Mouse (Mus musculus): ENCODE measurements at regions not wholly inside any gene's neighbourhood (a gene's known extent, or its start where the extent isn't known, plus 50 kb on each side); places are given as distances from the start of the nearest gene placed in this dataset.

DNA sequence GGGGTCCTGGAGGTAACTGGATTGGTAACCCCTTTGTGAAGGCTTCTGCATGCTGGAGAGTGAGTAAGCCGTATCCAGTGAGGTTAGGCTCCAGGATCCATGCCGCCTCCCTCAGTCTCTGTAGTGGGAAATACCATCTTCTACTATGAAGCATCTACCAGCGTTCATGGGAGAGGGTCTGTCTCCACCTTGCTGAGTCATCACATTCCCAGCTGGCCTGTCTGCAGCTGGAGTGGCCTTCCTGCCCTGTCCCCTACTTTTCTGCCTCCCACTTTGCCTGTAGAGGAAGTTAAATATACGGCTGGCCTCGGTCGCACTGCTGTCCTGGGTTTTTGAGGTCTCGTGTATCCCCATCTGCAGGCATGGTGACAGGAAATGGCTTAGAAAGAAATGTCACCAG lies 78.0 kb upstream of the Sec14l1 start:
- DNase-seq (ENCODE audit: low read depth, low spot score): no peak

DNA sequence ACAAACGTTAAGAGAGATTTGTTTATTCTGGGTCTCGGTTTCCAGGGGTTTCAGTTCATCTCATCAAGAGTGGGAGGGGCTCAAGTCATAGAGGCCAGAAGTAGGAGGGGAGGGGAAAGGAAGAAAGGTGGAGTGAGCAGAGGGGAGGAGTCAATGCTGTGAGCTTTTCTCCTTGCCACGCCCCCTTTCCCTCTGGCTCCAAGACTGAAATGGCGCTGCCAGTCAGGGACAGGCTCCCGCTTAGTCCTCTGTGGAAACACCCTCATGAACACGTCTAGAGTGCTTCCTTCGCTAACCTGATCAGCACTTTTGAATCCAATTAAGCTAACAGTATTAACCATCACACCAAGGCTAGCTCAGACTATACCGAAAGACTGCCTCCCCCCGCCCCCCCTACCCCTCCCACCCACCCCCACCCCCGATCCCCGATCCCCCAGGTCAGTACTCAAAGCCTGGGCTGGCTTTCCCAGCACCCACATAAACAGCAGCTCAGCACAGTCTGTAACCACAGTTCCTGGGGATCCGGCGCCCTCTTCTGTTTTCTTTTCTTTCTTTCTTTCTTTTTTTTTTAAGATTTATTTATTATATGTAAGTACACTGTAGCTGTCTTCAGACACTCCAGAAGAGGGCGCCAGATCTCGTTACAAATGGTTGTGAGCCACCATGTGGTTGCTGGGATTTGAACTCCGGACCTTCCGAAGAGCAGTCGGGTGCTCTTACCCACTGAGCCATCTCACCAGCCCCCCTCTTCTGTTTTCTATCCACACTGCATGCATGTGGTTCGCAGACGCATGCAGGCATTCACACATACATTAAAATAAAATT lies 76.5 kb upstream of the Sec14l1 start:
- no peak for DNase-seq (ENCODE audit: low read depth, low spot score)

DNA sequence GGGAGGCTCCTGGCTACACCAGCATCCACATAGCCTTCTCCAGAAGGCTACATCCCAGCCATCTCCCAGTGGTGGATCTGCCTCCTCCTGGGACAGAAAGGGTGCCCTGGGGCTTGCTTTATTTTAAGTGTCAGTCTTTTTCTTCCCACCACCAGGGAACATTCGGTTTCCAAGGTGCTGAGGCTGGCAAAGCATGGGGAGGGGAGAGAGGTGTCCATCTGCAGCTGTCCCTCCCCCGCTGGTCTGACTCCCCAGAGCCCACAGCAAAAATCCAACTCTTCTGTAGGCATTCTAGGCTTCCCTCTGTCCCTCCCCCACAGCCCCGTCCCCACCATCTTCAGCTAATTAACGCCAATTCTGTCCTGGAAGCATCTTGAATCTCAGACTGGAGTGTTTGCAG lies 74.1 kb upstream of the Sec14l1 start:
- no peak for DNase-seq (ENCODE audit: low read depth, low spot score)

DNA sequence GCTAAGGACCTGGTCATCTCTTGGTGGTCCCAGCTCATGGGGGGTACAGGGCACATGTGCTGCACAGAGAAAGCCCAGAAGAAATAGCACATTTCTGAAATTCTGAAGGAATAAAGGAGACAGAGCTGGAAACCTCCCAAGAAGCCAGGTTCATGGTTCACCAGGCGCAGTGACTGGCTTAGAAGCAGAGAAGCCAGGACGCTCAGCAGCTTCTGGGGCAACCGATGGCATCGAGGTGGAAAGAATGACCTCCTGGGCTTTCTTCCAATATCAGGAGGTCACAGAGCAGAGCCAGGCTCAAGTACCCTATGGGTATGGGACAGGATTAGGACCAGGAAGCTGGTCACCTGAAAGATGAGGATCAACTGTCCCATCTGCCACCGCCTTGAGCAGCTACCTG lies 72.6 kb upstream of the Sec14l1 start:
- no peak for DNase-seq (ENCODE audit: low read depth, low spot score)

DNA sequence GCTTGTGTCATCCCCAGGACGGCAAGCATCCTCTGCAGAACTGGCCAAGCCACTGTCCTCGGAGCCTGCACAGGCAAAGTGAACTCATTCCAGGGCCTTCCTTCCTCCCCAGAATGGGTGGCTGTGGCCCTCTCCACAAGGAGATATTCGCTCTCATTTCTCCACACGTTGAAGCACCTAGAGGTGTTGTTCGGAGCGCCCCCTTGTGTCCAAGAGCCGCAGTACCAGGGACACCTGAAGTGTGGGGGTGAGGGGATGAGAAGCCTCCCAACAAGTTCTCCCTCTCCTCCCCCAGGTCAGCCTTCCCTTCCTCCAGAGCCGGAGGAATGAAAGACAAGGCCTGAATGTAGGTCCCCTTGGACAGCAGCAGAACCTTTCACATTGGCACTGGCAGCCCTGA lies 71.4 kb upstream of the Sec14l1 start:
- peak; percentile 76 for DNase-seq (ENCODE audit: low read depth, low spot score)

DNA sequence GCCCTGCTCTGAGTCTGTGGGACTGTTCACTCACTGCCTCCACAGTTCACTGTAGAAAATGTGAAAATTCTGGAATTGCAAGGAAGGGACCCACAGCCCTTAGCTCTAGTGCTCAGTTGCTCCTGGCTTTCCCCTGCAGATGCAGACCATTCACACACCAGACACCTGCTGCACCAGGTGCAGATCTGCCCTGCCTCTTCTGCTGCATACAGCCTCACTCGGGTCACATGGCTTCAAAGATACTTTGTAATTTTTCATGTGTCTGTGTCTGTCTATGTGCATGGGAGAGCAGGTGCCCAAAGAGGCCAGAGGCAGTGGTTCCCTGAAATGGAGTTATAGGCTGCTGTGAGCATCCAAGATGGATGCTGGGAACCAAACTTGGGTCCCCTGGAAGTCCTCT lies 70.2 kb upstream of the Sec14l1 start:
- DNase-seq (ENCODE audit: low read depth, low spot score): no peak

DNA sequence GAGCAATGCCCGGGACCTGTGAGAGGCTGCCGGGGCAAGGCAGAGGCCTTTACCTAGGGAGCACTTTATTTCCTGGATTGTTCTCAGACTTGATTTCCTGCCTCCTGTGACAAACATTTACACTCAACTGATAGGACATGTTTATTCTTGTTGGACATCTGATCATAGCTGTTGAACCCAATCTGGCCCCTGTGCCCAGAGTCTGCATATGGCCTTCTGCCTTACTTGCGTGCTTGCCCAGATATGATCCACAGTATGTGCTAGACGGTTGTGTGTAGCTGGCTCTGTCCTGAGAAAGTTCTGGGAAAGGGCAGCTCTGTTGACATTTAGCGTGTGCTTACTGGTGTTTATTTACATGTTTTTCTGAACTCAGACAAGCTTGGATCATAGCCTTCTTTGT lies 68.3 kb upstream of the Sec14l1 start:
- no peak for DNase-seq (ENCODE audit: low read depth, low spot score)

DNA sequence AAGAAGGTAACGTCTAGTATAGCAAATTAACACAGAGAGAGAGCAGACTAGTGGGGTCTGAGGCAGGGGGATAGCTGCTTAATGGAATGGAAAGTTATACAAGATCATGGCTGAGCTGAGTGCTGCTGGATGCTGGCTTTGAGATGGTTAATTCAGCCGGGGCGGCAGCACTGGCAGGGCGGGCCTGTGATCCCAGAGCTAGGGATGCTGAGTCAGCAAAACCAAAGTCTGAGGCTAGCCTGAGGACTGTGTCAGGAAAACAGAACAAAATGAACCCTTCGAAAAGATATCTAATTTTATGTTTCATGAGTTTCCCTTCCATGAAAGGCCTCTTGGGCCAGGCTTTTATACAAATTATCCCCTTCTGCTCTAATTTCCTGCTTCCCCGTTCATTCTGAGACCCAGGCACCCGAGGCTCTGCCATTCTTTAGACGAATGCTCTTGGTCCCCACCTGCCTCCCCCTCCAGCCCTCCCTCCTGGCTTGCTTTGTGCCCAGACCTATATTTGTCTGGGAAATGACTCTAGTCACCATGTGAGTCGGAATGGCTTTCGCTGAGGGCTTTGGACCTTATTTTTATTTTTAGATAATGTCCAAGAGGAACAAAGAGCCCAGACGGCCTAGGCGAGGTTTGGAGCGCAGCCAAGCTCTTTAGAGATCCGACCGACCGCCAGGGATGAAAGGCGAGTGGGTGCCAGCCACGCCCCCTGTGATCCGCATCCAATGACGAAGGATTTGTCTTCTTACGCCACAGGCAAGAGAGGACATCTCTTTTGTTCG lies 67.6 kb upstream of the Sec14l1 start:
- no peak for DNase-seq (ENCODE audit: low read depth, low spot score)

DNA sequence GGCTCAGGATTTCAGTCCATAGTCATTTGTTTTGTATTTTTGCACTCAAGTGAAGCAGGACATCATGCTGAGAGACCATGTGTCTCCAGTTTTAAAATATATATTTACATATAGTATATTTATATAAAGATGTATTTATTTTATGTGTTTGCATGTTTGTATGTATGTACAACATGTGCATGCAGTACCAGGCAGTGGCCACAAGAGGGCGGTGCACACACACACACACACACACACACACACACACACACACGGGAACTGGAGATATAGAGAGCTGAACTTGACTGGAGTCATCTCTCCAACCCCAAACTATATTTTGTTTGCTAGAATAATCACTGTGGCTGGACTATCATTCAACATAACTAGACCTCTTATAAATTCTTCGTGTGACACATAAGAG lies 66.1 kb upstream of the Sec14l1 start:
- DNase-seq (ENCODE audit: low read depth, low spot score): peak; percentile 30

DNA sequence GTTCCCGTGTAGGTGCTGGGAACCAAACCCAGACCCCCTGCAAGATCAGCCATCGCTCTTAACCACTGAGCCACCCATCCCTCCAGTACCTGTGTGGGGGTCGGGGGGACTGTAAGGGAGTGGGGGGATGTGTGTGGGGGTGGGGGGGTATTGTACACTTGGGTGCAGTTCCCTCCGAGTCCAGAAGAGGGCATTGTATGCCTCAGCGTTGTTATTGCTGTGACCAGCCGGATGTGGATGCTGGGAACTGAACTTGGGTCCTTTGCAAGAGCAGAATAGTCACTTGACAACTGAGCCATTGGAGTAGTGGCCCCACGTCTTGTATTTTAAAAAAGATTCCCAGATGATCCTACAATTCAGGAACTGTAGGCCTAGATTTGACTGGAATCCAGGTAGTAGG lies 64.2 kb upstream of the Sec14l1 start:
- DNase-seq (ENCODE audit: low read depth, low spot score): no peak

DNA sequence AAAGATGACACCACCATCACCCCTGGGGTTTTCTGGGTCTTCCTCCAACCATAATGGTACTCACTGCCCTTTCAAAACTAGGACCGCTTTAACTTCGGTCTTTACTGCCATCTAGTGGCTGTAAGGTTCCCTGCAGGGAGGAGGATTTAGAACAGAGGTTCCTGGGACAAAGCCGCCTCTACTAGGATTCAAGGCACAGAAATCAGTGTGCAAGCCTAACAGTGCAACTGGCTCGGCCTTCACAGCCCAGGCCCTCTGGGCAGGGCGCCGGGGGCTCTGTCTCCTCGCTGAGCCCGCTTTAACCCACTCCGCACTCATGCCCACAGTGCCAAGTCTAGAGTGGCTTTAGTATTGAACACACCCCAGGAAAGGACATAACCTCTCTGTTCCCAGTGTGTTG lies 58.0 kb upstream of the Sec14l1 start:
- DNase-seq (ENCODE audit: low read depth, low spot score): peak; percentile 68

DNA sequence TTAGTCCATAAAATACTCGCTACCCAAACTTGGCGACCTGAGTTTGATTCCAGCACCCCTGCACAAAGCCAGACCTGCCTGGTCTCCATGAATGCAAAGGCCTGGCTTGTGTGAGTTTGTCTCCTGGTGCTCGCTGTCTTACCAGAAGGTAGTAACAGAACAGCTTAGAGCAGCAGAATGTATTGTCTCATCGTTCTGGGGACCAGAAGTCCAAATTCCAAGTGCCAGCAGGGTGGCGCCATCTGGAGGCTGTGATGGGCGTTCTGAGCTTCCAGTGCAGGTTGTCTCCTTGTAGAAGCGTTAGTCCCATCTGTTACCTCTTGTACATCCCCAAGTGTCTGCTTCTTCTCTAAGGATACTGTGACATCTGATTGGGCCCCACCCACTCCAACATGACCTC lies 57.5 kb upstream of the Sec14l1 start:
- peak; percentile 41 for DNase-seq (ENCODE audit: low read depth, low spot score)

DNA sequence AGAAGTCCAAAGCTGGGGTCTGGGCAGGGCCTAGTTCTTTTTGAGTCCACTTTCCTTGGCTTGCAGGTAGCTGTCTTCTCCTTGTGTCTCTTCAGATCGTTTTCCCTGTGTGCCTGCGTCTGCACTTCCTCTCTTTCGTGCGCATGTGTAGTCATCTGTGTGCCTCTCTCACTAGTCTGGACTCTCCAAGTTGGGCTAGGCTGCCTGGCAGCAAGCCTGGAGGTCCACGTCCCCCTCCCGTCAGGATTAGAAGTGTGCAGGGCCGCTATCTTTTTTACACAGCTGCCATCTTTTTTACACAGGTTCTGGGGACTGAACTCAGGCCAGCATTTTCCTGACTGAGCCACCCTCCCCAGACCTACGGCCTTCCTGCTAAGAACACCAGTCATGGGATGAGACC lies 55.8 kb upstream of the Sec14l1 start:
- DNase-seq (ENCODE audit: low read depth, low spot score): no peak

DNA sequence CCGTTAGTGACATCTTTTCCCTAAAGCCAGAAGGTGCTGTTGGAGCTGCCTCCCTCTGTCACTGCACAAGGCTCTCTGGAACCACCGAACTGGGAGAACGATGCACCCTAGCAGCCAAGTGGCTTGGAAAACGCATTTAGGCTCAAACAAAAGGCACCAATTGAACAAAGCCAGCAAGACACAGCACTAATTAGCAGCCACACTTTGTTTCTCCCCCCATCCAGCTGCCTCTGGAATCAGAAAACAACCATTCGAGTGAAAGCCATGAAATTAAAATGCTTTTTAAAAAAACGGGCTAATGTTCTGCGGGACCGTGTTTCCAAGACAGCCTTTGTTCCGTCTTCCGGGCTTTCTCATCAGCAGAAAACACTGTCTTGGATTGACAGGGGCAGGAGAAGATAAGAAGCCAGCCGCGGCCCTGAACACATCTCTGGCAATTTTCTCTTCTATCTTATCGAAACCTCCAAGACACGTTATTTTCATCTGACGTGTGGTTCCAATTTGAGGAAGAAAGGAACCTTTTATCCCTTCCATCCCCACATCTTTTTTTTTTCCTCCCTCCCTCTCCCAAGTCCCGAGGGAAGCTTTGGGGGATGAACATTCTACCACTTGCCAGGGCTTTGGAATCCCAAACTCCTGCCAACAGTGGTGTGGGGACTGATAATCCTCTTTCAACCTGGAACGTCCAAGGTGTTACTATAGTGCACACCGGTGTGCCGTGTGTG lies 54.8 kb upstream of the Sec14l1 start:
- no peak for DNase-seq (ENCODE audit: low read depth, low spot score)

DNA sequence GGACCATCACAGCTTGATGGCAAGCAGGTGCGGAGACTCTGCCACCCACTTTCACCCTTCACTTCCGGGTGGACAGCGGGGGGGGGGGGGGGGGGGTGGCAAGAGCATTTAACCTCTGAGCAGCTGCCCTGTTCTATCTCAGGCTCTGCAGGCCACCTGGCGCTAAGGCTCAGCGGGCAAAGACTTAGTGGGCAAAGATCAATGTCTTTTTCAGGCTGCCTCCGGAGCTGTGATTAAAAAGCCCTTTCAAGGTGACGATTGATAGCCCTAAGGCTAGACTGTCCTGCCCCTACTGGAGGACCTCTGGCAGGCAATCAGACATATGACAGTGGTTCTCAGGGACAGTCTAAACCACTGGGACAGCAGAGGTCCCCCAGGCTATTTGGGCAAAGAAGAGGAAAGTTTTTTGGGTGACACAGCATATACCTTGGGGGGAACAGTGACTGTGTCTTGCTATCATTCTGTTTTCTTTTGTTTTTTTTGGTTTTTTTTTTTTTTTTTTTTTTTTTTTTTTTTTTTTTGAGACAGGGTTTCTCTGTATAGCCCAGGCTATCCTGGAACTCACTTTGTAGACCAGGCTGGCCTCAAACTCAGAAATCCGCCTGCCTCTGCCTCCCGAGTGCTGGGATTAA lies 54.1 kb upstream of the Sec14l1 start:
- DNase-seq (ENCODE audit: low read depth, low spot score): no peak

DNA sequence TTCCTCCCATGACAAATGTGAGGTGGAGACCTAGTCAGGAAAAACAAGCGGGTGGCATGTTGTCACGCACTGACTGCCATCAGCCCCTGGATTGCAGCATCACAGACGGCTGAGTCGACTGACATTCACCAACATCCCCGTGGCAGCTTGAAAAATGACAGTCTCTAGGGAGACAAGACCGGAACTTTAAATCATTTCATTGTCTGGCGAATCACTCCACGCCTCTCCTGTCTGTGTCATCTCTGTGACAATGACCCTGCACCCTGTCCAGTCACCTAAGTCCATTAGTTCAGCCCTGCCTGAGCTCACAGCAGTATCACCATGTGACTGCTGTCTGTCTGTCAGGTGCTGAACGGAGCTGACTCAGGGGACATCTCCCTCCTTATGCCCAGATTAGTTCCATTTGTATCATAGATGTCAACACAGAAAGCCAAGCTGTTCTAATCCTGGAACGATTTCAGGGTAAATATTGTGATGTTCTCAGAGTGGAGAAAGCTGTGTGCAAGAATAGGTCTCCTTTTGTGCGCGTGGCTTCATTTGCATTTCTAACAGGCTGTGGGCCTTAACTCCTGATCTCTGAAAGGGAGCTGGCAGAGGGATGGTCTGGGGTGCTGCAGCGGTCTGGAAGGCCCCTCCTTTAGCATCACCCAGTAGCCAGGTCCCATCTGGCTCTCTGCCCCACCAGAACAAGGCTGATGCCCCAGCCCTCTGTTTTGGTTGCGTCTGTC lies 52.0 kb upstream of the Sec14l1 start:
- no peak for DNase-seq (ENCODE audit: low read depth, low spot score)
